Mouse (Mus musculus): ENCODE measurements around the gene Gm20388.

DNA sequence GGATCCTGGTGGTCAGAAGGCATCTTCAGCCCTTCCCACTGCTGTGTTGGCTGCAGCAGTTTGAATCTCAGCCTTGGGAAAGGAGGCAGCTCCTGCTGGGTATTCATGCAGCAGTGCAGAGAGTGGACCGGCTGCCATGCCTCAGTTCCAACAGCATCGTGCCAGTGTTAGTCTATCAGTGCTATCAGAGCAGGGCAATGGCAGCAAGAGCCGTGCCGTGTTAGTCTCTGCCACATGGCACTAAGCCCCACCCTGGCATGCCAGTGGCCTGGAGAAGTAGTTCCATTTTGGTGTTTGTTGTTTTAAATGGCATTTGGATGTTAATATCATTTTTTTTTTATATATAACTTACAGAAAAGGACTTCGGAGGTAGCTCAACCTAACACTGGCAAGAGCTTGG lies 3198.3 kb downstream of the Gm20388 start:
- TF ChIP-seq ZNF384 (IDR thresholded peaks at IDR 0.05; ENCODE audit: low read depth, low read length) (no peak), HCFC1 (IDR thresholded peaks at IDR 0.05; ENCODE audit: borderline replicate concordance, insufficient read depth, low read length) (no peak), MAFK (IDR thresholded peaks at IDR 0.05; ENCODE audit: insufficient read depth, low read depth, low read length) (no peak)
